Mouse (Mus musculus) cerebellum, postnatal 36 days (tissue): ENCODE measurements around the gene Aifm3.
"Not testable (repeated sequence)": the region's sequence is repeated elsewhere in the genome, so short reads cannot be mapped to it uniquely, and the experiment has no call there.

ENCODE experiments used
- DNase-seq, 2 experiments: peaks; one replicate each; pipeline ENCODE4 v3.0.0; 2021 to 2022; ENCODE audit warnings: mixed read lengths in 2 of 2

Gene Aifm3

GRCm38 (mm10) chr16:17502681-17503080, 13.3 kb downstream of the Aifm3 start:
- DNase-seq = no peak

- DNase-seq = no peak
Observed at GRCm38 (mm10) chr16:17507018-17507552, 17.7 kb downstream of the Aifm3 start.

GRCm38 (mm10) chr16:17508031-17508430, 18.6 kb downstream of the Aifm3 start:
- DNase-seq = not testable (repeated sequence)

- DNase-seq = peak; percentile 90 to 92
Observed at GRCm38 (mm10) chr16:17508546-17509239, 19.3 kb downstream of the Aifm3 start, which contains the start of gene Lztr1. Gene Lztr1 (plus strand): TSS chr16:17508688.

- no peak for DNase-seq
Observed at GRCm38 (mm10) chr16:17509240-17509597, 19.8 kb downstream of the Aifm3 start.

GRCm38 (mm10) chr16:17510143-17510542, 20.7 kb downstream of the Aifm3 start:
- no peak for DNase-seq

GRCm38 (mm10) chr16:17510686-17511085, 21.3 kb downstream of the Aifm3 start:
- no peak for DNase-seq

GRCm38 (mm10) chr16:17511431-17511830, 22.0 kb downstream of the Aifm3 start:
- no peak for DNase-seq

- no peak for DNase-seq
Observed at GRCm38 (mm10) chr16:17518910-17519309, 29.5 kb downstream of the Aifm3 start.

GRCm38 (mm10) chr16:17524156-17524555, 34.7 kb downstream of the Aifm3 start:
- DNase-seq = no peak

- no peak for DNase-seq
Observed at GRCm38 (mm10) chr16:17525524-17525923, 36.1 kb downstream of the Aifm3 start.

GRCm38 (mm10) chr16:17526223-17526622, 36.8 kb downstream of the Aifm3 start:
- no peak for DNase-seq

- no peak for DNase-seq
Observed at GRCm38 (mm10) chr16:17527606-17528005, 38.2 kb downstream of the Aifm3 start.

GRCm38 (mm10) chr16:17528276-17528675, 38.9 kb downstream of the Aifm3 start:
- no peak for DNase-seq

- DNase-seq = peak in 1 of 2 experiments; percentile 25
Observed at GRCm38 (mm10) chr16:17529981-17530586, 40.7 kb downstream of the Aifm3 start.

- DNase-seq = peak; percentile 93 to 97
Observed at GRCm38 (mm10) chr16:17530640-17531288, 41.4 kb downstream of the Aifm3 start, which contains the start of gene Thap7. Gene Thap7 (minus strand): TSS chr16:17531136.

- DNase-seq = peak; percentile 38 to 40
Observed at GRCm38 (mm10) chr16:17532271-17532670, 42.9 kb downstream of the Aifm3 start.

GRCm38 (mm10) chr16:17532676-17533329, 43.4 kb downstream of the Aifm3 start:
- no peak for DNase-seq

- DNase-seq = peak; percentile 44 to 48
Observed at GRCm38 (mm10) chr16:17536584-17536983, 47.2 kb downstream of the Aifm3 start.

- no peak for DNase-seq
Observed at GRCm38 (mm10) chr16:17542632-17543031, 53.2 kb downstream of the Aifm3 start.

- no peak for DNase-seq
Observed at GRCm38 (mm10) chr16:17552837-17553236, 63.4 kb downstream of the Aifm3 start.

GRCm38 (mm10) chr16:17553910-17554685, 64.7 kb downstream of the Aifm3 start:
- DNase-seq = no peak
